Mouse (Mus musculus) cerebellum, adult 9-10 months (tissue): Measurements from ENCODE around the gene Smim12.

ENCODE experiments used
- DNase-seq: peaks from one replicate; pipeline ENCODE4 v3.0.0; 2022

Gene Smim12

DNA sequence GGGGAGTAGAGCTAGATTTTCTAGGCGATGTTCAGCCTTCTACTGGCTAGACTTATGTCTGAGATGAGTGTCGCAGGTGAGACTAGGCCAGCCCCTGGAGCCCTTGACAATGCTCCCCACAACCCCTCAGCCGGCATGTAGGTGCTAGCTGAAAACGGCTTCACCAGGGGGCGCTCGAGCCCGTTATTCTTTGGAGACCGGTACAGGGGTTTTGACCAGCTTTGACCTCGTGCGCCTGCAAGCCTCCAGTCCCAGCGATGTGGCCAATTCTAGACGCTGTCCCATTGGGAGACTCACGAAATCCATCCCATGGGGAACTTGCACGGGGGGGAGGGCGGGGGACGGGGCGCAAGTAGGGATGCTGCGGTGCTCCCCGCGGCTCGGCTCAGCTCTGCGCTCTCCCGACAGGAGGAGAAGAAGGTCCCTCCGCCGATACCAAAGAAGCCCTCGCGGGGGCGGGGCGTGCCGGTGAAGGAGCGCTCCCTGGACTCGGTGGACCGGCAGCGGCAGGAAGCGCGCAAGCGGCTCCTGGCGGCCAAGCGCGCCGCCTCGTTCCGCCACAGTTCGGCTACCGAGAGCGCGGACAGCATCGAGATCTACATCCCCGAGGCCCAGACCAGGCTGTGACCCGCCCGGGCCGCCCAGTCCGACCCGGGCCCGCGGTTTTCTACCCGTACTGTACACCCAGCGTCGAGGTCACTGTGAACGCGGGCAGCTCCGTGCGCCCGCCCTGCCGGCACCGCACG is 7.7 kb upstream of the Smim12 start:
- DNase-seq = peak; percentile 85

DNA sequence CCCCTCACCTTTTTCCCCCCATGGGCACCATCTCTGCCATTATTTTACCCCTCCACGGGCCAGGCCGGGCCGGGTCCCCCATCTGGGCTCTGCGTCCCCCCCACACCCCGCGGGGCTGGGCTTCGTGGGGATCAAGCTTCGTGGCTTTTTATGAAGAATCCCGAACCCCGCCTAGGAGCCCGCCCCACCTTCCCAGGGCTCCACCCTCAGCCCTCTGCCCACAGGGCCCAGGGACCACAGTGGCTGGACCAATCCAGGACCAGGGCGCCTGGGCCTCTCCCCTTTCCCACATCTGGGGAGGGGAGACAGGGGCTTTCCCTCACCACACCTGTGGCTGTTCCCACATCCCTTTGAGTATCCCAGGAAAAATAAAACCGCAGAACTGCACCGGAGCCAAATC is 7.0 kb upstream of the Smim12 start:
- no peak for DNase-seq

DNA sequence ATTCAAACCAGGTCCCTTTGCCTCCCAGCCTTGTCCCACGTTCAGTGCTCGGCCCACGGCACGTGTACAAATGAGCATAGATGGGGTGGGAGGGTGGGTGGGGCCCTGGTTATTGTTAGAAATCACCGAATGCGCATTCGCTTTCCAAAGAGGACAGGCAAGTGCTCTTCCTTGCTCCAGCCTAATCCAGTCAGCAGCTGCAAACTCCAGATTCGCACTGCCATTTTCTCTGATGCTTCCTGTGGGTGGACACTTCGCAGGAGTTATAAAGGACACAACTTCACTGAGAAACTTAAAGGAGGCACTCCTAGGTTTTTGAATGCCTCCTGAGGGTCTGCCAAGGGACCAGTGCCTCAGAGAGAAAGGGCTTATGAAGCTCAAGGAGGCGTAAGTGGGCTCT is 6.3 kb upstream of the Smim12 start:
- no peak for DNase-seq

DNA sequence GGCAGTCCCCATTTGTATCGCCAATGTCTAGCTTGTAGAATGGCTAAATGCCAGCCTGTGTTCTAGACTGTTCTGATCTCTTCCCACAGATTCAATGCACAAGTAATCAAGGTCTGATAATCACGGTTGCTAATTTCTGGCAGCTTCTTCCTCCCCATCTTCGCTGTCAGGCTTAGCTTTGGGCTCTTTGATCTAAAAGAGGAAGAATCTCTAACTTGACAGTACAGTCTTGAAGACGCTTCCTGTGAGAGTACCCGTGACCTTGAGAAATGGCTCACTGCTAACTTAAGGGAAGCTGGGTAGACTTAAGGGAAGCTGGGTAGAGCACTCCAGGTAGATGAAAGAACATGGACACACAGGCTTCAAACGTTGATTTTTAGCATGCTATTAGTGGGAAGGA is 888 bp upstream of the Smim12 start:
- peak; percentile 37 for DNase-seq

DNA sequence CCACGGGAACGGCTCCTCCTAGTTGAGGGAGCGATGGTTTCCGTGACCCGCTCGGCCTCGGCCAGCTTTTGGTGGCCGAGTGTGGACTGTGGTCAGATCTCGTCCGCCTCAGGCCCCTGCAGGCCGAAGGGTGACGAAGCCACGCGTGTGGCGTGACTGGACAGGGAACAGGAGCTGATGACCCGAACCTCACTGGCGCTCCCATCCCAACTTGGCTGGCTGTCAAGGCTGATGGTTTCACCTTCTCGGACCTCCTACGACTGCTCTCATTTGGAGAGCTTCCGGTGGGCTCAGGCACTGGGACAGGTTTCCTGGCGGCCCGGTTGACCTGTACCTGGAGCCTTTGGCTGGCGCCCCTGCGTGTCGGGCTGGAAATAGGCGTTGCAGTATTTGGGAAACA is 369 bp downstream of the Smim12 start:
- DNase-seq = no peak

DNA sequence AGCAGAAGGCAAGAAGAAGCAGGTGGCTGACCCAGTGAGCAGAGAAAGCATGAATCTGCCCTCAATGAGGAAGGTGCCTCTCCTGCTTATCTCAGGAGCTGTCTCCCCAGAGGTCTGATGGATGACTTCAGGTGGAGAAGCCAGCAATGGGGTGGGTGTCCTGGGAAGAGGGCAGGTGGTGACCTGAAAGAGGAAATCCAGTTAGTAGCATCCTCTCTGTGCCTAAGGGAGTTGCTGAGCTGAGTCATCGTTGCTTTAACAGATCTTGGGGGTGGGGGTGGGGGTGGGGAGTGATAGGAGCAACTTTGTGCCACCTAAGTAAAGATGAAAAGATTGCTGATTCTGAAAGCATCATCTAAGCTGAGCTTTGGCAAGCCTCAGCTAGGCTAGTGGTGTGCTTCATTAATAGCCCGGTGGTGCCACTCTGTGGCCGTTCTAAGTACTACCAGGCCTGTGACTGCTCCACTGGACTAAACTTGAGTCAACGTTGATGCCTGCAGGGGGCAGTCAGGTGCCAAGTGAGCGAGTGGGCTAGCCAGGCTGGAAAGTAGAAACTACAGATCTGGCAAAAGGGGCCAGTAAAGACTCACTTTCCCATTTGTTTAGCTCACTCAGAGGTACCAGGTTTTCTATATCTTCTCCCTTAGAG is 6.2 kb downstream of the Smim12 start:
- peak; percentile 99 for DNase-seq

DNA sequence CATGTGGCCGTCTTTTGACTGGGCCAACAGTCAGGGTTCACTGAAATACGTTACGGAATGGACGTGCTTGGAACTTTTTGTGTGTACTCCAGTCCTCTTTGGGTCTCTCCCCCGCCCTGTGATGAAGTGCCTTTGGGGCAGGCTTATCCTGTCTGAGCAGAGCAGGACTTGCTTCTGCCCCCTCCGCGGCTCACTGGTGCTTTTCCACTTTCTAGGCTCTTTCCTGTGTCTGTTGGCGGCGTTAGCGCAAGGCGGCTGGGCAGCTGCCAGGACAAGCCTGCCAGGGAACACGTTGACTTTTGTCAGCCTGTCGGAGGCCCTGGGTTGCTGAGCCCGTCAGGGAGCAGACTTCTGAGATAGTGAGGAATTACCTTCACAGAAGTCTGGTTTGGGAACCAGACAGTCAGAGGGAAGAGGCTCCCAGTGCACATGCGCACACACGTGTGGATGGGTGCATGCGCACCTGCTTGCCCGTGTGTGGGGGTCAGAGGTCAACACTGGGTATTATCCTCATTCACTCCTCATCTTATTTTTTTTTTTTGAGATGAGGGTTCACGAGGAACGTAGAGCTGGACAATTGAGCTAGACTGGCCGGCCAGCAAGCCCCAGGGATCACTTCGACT is 8.5 kb downstream of the Smim12 start:
- peak; percentile 69 for DNase-seq

DNA sequence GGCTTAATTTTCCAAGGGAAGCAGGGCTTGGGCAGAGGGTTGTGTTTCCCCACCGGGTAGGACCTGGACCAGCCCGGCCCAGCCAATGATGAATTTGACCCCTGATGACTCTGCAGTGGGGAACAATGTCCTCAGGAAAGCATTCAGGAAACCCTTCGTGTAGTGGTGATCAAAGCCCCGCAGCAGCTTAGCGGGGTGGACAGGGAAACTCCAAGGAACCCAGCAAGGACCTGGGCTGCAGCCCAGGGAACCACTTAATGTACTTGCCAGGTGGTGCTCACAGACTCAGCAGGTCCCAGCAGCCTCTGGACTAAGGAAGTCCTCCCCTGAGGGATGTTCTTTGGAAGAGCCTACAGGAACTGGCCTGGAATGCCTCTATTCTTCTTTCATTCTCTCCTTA is 13.2 kb downstream of the Smim12 start:
- no peak for DNase-seq

DNA sequence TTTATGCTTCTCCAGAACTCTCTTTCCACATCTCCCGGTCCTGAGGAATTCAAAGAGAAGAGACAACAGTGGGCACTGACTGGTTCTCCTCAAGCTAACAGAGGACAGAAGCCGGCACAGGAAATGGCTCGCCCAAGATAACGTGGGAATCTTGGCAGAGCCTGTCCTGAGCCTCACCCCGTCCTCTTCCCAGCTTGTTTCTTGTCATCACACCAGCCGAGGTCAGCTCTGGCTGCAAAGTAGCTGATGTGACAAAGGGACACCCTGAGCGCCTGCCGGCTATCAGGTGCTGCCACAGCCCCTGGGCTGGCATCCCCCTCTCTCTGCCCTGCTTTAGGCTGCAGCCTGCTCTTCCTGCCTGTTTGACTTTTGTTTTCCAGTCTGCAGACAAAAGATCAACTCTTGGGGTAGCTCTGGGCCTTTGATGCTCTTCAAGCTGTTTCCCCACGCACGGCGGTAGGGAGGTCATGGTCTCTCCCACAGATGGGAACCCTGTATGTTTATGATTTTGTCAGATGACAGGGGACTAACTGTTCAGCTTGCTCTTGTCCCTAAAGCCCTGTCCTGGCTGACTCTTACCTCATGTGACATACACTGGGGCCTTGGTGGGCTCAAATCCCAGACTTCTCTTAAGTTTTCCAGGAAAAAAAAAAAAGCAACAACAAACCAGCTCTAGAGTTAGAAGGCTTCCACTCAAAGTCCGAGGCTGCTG is 14.8 kb downstream of the Smim12 start:
- DNase-seq = no peak

DNA sequence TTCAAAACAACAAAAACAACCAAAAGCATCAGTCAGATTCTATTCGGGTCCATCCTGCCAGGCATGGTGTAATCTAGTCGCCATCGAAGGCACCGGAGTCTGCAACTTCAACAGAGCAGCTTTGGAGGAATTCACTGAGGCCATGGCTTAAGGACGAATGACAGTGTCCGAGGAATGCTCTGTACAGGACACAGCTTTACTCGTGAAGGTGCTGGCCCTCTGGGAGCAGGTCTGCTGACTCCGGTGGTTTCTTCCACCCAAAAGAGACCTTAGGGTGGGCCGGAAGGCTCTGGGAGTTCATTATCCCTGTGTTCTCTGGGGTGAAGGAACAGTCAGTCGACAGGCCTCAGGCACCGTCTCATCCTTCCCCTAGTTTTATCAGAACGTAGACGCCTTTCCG is 18.0 kb downstream of the Smim12 start:
- DNase-seq = no peak

DNA sequence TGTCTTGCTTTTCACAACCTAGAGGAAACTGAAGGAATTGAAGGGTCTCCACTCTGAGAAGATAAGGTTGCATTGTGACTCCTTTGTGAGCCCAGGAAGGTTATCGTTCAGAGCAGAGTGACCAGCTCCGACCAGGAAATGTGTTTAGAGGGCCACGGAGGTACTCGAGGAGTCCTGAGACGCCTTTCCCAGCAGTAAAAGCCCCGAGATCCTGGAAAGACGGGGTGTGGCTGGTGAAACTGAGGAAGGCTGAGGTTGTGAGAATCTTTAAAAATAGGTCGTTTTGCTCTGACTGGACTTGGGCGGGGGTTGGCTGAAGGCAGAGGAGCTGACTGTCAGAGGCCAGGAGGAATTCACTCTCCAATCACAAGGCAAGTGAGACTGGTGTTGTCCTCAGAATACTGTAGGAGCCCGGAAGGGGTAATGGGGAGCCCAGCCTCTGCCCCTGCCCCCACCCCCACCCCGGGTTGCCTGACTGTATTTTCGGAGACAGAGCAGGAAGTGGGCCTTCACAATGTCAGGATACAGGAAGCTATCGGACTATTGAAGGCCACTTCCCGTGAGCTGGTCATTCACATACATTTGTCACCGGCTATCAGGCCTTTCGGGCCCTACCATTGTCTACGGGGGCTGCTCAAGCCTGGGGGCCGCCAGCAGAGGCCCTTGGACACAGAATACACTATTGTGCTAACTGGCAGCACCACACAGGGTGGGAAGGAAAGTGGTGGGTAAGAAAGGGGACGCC is 20.0 kb downstream of the Smim12 start:
- DNase-seq = no peak

DNA sequence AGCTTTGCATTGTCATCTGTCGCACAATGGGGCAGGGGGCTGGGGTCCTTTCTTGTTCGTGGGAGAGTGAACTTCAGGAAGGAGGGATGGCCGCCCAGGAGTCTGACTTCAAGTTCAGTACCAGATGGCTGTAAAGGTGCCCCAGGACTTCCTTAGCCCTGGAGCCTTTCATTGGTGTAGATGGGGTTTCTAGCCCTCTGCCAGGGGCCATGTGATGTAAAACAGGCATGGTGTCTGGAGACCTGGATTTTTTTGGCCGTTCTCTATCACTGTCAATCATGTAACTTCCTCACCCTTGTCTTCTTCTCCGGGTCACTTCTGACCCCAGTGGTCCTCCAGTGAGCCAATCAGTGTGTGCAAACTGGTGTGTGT is 20.6 kb downstream of the Smim12 start:
- DNase-seq = no peak

DNA sequence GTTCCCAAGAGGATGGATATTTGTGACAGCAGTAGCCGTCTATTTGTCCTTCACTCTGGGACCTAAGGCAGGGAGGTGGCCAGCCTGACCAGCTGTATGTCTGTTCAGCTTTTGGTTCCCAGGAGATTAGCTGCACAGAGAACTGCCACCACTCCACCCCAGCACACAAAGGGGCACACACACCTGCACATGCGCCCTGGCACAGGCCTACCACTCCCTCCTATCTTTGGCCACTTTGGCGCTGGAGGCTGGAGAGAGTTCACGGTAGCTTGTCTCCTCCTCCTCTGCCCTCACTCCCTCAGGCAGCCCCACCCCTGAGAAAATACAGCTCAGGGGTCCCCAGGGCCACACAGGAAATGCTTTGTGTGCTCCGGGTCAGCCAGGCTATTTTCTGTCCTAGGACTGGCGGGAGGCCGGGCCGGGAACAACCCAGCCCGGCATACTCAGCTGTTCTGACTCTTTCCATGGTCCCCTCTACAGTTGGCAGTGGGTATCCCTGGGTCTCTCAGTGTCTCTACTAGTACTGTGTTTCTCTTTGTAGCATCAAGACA is 34.9 kb downstream of the Smim12 start:
- DNase-seq = no peak

DNA sequence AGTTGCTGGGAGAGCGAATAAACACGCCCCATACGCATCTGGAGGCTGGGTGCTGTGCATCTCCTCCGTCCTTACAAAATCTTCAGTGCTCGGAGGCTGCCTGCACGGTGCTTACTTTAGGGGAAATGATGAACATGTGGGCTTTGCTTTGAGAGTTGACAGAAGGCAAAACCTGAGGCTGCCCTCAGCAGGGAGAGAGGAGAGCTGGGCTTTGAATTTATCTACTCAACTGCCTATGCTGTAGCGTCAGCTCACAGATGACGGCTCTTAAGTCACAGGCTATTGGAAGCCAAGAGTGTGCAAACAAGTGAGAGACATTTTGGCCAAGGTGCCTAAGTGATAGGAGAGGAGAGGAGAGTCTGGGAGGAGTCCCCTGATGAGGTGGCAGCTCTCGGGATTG is 35.7 kb downstream of the Smim12 start:
- DNase-seq = no peak

DNA sequence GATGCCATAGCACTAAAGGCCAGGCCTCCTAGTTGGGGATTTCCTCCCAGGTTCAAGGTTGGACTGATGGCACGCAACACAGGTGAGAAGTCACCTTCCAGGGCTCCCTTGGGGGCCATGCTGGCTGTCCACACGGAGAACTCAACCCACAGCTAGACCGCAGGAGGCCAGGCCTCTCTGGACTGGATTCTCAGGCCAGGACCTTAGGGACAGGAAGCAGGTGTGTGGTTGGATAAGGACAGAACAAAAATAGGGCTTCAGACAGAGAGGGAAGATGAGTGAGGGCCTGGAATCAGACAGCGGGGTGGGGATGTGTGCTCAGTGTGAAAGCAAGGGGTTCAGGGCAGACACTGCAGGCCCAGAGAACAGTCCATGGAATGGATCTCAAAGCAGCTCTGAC is 43.3 kb downstream of the Smim12 start:
- DNase-seq = no peak

DNA sequence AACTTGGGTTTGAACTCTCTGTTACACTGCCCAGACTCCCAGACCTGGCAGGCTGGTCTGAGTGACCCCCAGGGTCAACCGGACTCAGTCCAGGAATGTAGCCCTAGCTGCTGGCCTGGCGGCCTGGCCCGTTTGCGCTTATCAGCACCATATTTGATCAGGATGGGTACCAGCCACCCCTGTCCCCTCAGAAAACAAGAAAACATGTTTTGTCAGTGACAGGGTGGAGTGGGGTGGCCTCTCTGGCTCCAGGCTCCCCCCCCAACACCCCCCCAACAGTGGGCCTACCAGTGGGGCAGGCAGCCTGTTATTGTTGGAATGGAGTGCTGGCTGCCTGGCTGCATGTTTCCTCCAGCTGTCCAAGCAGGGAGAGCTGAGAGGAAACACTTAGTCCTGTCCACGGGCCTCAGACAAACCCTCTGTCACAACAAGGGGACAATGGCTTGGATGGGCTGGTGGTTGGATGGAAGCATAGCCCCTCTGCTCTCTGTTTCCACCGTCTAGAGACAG is 45.5 kb downstream of the Smim12 start:
- no peak for DNase-seq

DNA sequence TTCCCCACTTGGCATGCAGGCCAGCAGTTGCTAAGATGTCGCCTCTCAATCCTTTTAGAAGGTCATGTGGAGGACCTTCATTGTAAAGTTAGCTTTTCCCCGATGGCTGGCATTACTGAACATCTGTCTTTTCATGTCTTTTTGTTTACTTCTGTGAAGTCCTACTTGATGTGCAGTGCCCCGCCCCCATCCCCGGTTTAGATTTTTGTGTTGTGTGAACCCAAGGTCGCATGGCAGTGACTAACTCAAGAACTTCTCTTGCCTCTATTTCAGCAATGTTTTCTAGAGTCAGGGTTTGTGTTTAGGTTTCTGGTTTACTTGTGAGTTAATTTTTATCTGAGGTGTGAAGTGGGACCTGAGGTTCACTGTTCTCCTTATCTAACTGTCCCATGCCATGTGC is 49.0 kb downstream of the Smim12 start:
- no peak for DNase-seq
